Mouse (Mus musculus) G1E (cell line): ENCODE results near the gene 4930451I11Rik.

ENCODE experiments used
- CTCF ChIP-seq: IDR thresholded peaks from 2 replicates; pipeline ENCODE4 v1.5.1; 2012; ENCODE audit warnings: low read depth, low read length, inconsistent platforms, mixed read lengths
- GATA1 ChIP-seq: IDR thresholded peaks from 2 replicates; pipeline ENCODE4 v1.6.1; 2012; ENCODE audit warnings: borderline replicate concordance, low read length, inconsistent platforms, mixed read lengths
- POLR2AphosphoS5 ChIP-seq: IDR thresholded peaks from 2 replicates; pipeline ENCODE4 v1.6.1; 2012; ENCODE audit warnings: low read depth, low read length, inconsistent platforms; ENCODE audit not compliant: insufficient replicate concordance
- TAL1 ChIP-seq: conservative IDR thresholded peaks from 2 replicates; pipeline ENCODE4 v1.6.1; 2012; ENCODE audit warnings: low read depth, low read length, inconsistent platforms, mixed read lengths

GRCm38 (mm10) chr7:126851192-126851591, 19.8 kb upstream of the 4930451I11Rik start:
- TF ChIP-seq CTCF (no peak), POLR2AphosphoS5 (no peak), TAL1 (no peak), GATA1 (no peak)
